Mouse (Mus musculus): ENCODE data around the gene Myg1.

DNA sequence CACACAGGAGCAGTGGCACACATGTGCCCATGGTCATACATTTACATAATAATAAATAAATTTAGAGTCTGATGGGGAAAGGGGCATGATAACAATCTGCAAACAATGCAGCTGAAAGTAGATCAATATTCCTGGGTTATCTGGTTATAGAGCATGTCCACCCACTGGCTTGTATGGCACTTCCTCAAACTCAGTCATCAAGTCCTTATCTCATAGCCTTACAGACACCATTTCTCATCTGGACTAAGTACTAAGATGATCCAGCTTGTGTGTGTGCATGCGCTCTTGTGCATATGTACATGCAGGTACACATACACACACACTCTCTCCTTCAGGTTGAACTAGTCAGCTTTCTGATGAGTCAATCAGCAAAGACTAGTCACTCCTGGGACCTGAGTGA, 33.2 kb downstream of the Myg1 start:
- TF ChIP-seq CTCF (IDR thresholded peaks at IDR 0.05; ENCODE audit: low read depth, low read length) (no peak), POLR2A (IDR thresholded peaks at IDR 0.05; ENCODE audit: extremely low read depth, insufficient read depth, low read length) (no peak)
